Mouse (Mus musculus) embryonic facial prominence, embryonic 14.5 days (tissue): ENCODE data around the gene Rbpj. TPM values are rescaled to one million over a fixed set of nuclear protein-coding genes. Genes with fewer than 3 reads are reported as not detected.

Source experiments
- ATAC-seq: fragments of 200-750 bp; cut with Nextera tagmentation; 2 replicates; pipeline ENCODE4 v1.8.0; 2017; ENCODE audit warnings: low read depth, moderate number of reproducible peaks, moderate TSS enrichment
- DNase-seq: peaks from one replicate; pipeline ENCODE4 v3.0.0-alpha.2; 2015; ENCODE audit warnings: low spot score
- H3K27ac ChIP-seq: fragments of 300-500 bp; sonication (generic); replicated peaks from 2 replicates; pipeline ENCODE4 v1.5.1; 2014; ENCODE audit warnings: low read depth, mild to moderate bottlenecking, low read length, moderate library complexity
- H3K27me3 ChIP-seq: fragments of 300-500 bp; sonication (generic); replicated peaks from 2 replicates; pipeline ENCODE4 v1.6.1; 2014; ENCODE audit warnings: low read length; ENCODE audit not compliant: control insufficient read depth, insufficient read depth
- H3K36me3 ChIP-seq: fragments of 300-500 bp; sonication (generic); 2 replicates; pipeline ENCODE4 v1.6.1; 2014; ENCODE audit warnings: low read length, mixed read lengths; ENCODE audit not compliant: control insufficient read depth, insufficient read depth
- H3K4me1 ChIP-seq: fragments of 300-500 bp; sonication (generic); 2 replicates; pipeline ENCODE4 v1.6.1; 2014; ENCODE audit warnings: antibody characterized with exemption, low read length; ENCODE audit not compliant: control insufficient read depth, insufficient read depth
- H3K4me2 ChIP-seq: fragments of 300-500 bp; sonication (generic); 2 replicates; pipeline ENCODE4 v1.6.1; 2014; ENCODE audit warnings: low read depth, mild to moderate bottlenecking, low read length, moderate library complexity, mixed read lengths
- H3K4me3 ChIP-seq: fragments of 300-500 bp; sonication (generic); 2 replicates; pipeline ENCODE4 v1.5.1; 2014; ENCODE audit warnings: low read depth, mild to moderate bottlenecking, low read length
- H3K9ac ChIP-seq: fragments of 300-500 bp; sonication (generic); 2 replicates; pipeline ENCODE4 v1.6.1; 2014; ENCODE audit warnings: low read depth, mild to moderate bottlenecking, low read length, moderate library complexity, mixed read lengths
- H3K9me3 ChIP-seq: fragments of 300-500 bp; sonication (generic); 2 replicates; pipeline ENCODE4 v1.6.1; 2016; ENCODE audit warnings: low read length; ENCODE audit not compliant: control insufficient read depth
- WGBS: fragments of 180-500 bp; shearing (Covaris S2); extraction: QIAGEN DNeasy Blood & Tissue Kit; methylation state at CpG from one replicate; pipeline ENCODE4 v1.1.7; 2014; 5-methylcytosine and 5-hydroxymethylcytosine counted together
- polyA plus RNA-seq: library from polyadenylated mRNA; unstranded; fragments of >200 nt; fragmentation: Nextera tagmentation; extraction: Ambion mirVana; gene quantifications from 2 replicates; pipeline ENCODE4 v1.2.1, GENCODE M21; 2014

The Rbpj gene
- polyA plus RNA-seq, 1 experiment from 2014 or later, result 48.1 TPM

DNA sequence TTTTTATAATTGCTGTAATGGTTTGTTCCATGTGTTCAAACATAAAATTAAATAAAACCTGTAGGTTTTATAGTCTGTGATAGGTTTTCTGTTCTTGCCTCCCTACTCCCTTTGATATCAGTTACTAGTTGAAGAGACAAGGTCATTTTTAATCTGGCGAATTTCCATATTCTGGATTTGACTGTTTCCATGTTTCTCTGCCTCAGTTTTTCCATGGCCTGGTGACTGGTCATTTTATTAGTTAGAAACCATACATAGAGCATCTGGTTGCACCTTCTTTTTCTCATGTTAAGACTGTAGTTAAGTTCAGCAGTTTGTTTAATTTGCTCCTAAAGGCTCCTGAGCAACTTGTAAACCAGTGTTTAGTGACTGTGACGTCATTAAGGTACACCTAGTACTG, 181.4 kb downstream of the Rbpj start:
- Histone ChIP-seq H3K9me3 (no peaks in the 10 kb centered on the region), H3K4me2 (no peak overlapping the region), H3K9ac (no peak overlapping the region), H3K27me3 (no peaks in the 10 kb centered on the region), H3K4me1 (no peaks in the 10 kb centered on the region), H3K27ac (no peak overlapping the region), H3K36me3 (peaks cover 51% of the 10 kb centered on the region), H3K4me3 (no peak overlapping the region)
- no peak for DNase-seq
- 91% methylated on average over 2 of the region's 2 CpGs for WGBS
- ATAC-seq, result no peak

GRCm38 (mm10) chr5:53656596-53656995, 190.6 kb downstream of the Rbpj start:
- WGBS, result 3% methylated on average over 1 of the region's 1 CpGs
- ATAC-seq, result no peak
- no peak overlapping the region for H3K27ac ChIP-seq

DNA sequence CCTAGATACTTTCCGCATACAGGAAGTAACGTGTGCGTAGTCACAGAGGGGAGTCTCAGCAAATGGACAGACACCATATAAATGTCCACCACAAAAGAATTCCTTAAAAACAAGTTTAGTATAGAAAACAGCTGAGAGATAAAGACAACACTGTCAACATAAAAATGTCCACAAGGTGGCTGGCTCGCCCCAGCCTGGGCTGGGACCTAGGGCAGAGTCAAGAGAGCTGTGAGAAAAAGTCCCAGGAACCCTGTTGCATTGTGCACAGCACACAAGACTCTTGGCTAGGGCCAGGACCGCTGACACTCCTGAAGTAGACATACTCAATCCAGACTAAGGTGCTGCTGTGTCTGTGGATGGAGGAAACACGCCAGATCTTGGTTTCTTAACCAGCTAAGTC, 192.0 kb downstream of the Rbpj start:
- Histone ChIP-seq H3K27me3 (no peaks in the 10 kb centered on the region), H3K9me3 (no peaks in the 10 kb centered on the region), H3K9ac (no peak overlapping the region), H3K4me2 (no peak overlapping the region), H3K4me1 (no peaks in the 10 kb centered on the region), H3K27ac (no peak overlapping the region), H3K4me3 (no peak overlapping the region), H3K36me3 (peaks cover 12% of the 10 kb centered on the region)
- WGBS, result 73% methylated on average over 6 of the region's 6 CpGs
- ATAC-seq, result 0 out of 2 replicates have a peak, but pooled peaks have one; percentile 64
- peak; percentile 30 for DNase-seq

More at GRCm38 (mm10) chr5:53656596-53656995, 190.6 kb downstream of the Rbpj start:
- no peak overlapping the region for H3K9ac ChIP-seq
- H3K9me3 ChIP-seq, result no peaks in the 10 kb centered on the region
- peaks cover 23% of the 10 kb centered on the region for H3K36me3 ChIP-seq
- H3K4me2 ChIP-seq, result no peak overlapping the region
- no peak overlapping the region for H3K4me3 ChIP-seq
- DNase-seq, result no peak
- no peaks in the 10 kb centered on the region for H3K4me1 ChIP-seq
- H3K27me3 ChIP-seq, result no peaks in the 10 kb centered on the region

DNA sequence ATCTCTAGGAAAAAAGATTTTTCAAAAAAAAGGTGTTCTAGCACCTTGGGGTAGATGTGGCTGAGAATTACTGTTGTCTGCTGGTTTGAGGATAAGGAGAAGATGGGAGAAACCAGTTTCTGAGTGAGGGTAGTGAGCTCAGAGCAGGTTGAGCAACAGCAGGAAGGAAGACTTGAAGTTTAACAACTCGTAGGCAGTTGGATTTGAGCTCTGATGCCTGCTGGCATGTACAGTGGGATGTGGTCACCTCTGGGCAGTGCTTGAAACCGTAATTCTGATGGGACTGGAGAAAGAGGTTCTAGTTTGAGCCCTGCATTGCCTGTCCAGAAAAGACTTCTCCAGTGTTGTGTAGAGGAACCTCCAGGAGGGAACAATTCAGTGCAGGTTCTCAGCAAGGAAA, 195.6 kb downstream of the Rbpj start:
- no peak overlapping the region for H3K9ac ChIP-seq

GRCm38 (mm10) chr5:53662413-53662812, 196.5 kb downstream of the Rbpj start:
- Histone ChIP-seq H3K4me1 (no peaks in the 10 kb centered on the region), H3K36me3 (no peaks in the 10 kb centered on the region), H3K27me3 (no peaks in the 10 kb centered on the region), H3K9me3 (no peaks in the 10 kb centered on the region), H3K9ac (no peak overlapping the region), H3K4me2 (no peak overlapping the region), H3K27ac (no peak overlapping the region), H3K4me3 (no peak overlapping the region)
- 72% methylated on average over 1 of the region's 1 CpGs for WGBS
- ATAC-seq (no peak), DNase-seq (no peak)

More for the DNA sequence above, 195.6 kb downstream of the Rbpj start:
- no peak for DNase-seq
- no peaks in the 10 kb centered on the region for H3K4me1 ChIP-seq
- peaks cover 3% of the 10 kb centered on the region for H3K36me3 ChIP-seq
- ATAC-seq, result no peak
- WGBS, result 74% methylated on average over 2 of the region's 2 CpGs
- no peaks in the 10 kb centered on the region for H3K9me3 ChIP-seq
- no peak overlapping the region for H3K4me2 ChIP-seq
- H3K4me3 ChIP-seq, result no peak overlapping the region
- H3K27ac ChIP-seq, result no peak overlapping the region
- no peaks in the 10 kb centered on the region for H3K27me3 ChIP-seq

DNA sequence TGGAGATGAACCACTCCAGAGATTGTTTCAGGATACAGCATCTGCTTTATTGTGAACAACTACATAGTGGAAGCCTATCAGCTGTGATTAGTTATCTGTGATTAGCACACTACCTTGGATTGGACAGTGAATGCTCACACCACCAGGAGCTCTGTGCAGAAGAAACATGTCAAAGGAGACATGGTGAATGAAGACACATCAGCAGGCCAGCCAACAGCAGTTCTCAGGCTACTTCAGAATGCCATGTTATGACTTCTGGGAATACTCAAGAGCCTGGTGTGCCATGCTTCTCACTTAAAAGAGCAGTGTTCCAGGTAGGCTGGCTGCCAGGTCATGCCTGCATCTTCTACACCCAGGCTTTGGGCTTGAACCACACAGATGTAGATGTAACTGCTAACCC, 197.7 kb downstream of the Rbpj start:
- no peaks in the 10 kb centered on the region for H3K4me1 ChIP-seq
- ATAC-seq (no peak), DNase-seq (no peak)
- H3K36me3 ChIP-seq, result no peaks in the 10 kb centered on the region
- H3K27ac ChIP-seq, result no peak overlapping the region
- H3K4me2 ChIP-seq, result no peak overlapping the region
- no peak overlapping the region for H3K4me3 ChIP-seq
- H3K9ac ChIP-seq, result no peak overlapping the region
- H3K27me3 ChIP-seq, result no peaks in the 10 kb centered on the region
- H3K9me3 ChIP-seq, result no peaks in the 10 kb centered on the region

GRCm38 (mm10) chr5:53668021-53668420, 202.1 kb downstream of the Rbpj start:
- Histone ChIP-seq H3K36me3 (no peaks in the 10 kb centered on the region), H3K27me3 (no peaks in the 10 kb centered on the region), H3K4me2 (no peak overlapping the region), H3K9ac (no peak overlapping the region), H3K9me3 (no peaks in the 10 kb centered on the region), H3K4me1 (no peaks in the 10 kb centered on the region), H3K4me3 (no peak overlapping the region), H3K27ac (no peak overlapping the region)
- no peak for DNase-seq
- 90% methylated on average over 5 of the region's 5 CpGs for WGBS
- no peak for ATAC-seq

- H3K9ac ChIP-seq, result no peak overlapping the region
- no peaks in the 10 kb centered on the region for H3K9me3 ChIP-seq
- no peaks in the 10 kb centered on the region for H3K4me1 ChIP-seq
- DNase-seq (no peak), ATAC-seq (no peak)
- no peaks in the 10 kb centered on the region for H3K27me3 ChIP-seq
- no peaks in the 10 kb centered on the region for H3K36me3 ChIP-seq
- 89% methylated on average over 10 of the region's 10 CpGs for WGBS
- no peak overlapping the region for H3K4me3 ChIP-seq
- no peak overlapping the region for H3K4me2 ChIP-seq
- no peak overlapping the region for H3K27ac ChIP-seq
These were observed 204.5 kb downstream of the Rbpj start for GRCm38 (mm10) chr5:53670321-53670938.

DNA sequence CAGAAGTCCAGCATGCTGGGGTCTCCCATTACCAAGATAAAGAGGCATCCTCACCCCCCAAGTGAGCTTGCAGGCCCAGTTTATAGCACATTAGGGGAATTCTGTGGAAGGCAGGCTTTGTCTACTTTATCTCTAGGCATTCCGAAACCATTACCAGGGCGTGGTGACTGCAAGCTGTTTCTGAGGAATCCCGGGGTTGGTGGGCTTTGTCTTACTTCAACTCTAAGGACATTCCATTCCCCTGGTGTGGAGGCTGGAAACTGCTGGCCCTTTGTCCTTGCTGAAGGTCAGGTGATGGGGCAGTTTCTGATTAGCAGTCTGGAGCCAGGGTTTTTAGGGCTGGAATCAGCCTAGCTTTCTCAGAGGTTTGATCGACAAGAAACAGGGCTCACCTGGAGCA, 205.6 kb downstream of the Rbpj start:
- DNase-seq, result no peak
- ATAC-seq, result no peak
- no peaks in the 10 kb centered on the region for H3K9me3 ChIP-seq
- no peaks in the 10 kb centered on the region for H3K4me1 ChIP-seq
- H3K4me3 ChIP-seq, result no peak overlapping the region
- no peaks in the 10 kb centered on the region for H3K27me3 ChIP-seq
- WGBS, result 61% methylated on average over 4 of the region's 4 CpGs
- H3K4me2 ChIP-seq, result no peak overlapping the region
- H3K9ac ChIP-seq, result no peak overlapping the region
- H3K27ac ChIP-seq, result no peak overlapping the region
- H3K36me3 ChIP-seq, result no peaks in the 10 kb centered on the region
